Mouse (Mus musculus): ENCODE measurements around the gene Nudt10. TPM values are rescaled to one million over a fixed set of nuclear protein-coding genes. Genes with fewer than 3 reads are reported as not detected.
"Not testable (repeated sequence)": the region's sequence is repeated elsewhere in the genome, so short reads cannot be mapped to it uniquely, and the experiment has no call there.

The Nudt10 gene
- 44.2 and 45.1 TPM in 2 replicates for polyA plus RNA-seq (2015; fragmentation: Nextera tagmentation; extraction: Ambion mirVana)

- H3K27me3 ChIP-seq (replicated peaks; ENCODE audit: control insufficient read depth, insufficient read depth, low read length); H3K27ac ChIP-seq (ENCODE audit: low read depth, low read length); H3K9me3 ChIP-seq (ENCODE audit: control insufficient read depth, low read length); H3K4me1 ChIP-seq (ENCODE audit: control insufficient read depth, insufficient read depth, low read depth, low read length); H3K36me3 ChIP-seq (ENCODE audit: control insufficient read depth, insufficient read depth, low read length): not testable (repeated sequence)
- peak within 1 kb of the TSS; percentile 42 for H3K4me3 ChIP-seq (ENCODE audit: low read length)
- ATAC-seq = peak; percentile 93
- 32% methylated on average over 7 of the region's 116 CpGs for WGBS
- H3K4me2 ChIP-seq (ENCODE audit: low read length) = peak within 1 kb of the TSS; percentile 37; the same call in 1 of the 2 replicates
- peak within 1 kb of the TSS; percentile 43 for H3K9ac ChIP-seq (ENCODE audit: low read depth, low read length)
These were observed at the start of gene Nudt10 for GRCm38 (mm10) chrX:6172823-6173640. Nudt10 (minus strand) TSS chrX:6173015.

- H3K36me3 ChIP-seq (ENCODE audit: control insufficient read depth, insufficient read depth, low read length); H3K27ac ChIP-seq (ENCODE audit: low read depth, low read length); H3K27me3 ChIP-seq (replicated peaks; ENCODE audit: control insufficient read depth, insufficient read depth, low read length); H3K4me1 ChIP-seq (ENCODE audit: control insufficient read depth, insufficient read depth, low read depth, low read length); H3K4me2 ChIP-seq (ENCODE audit: low read length); H3K9me3 ChIP-seq (ENCODE audit: control insufficient read depth, low read length): not testable (repeated sequence)
- ATAC-seq = peak; percentile 66
- peak overlapping the region; percentile 42 for H3K4me3 ChIP-seq (ENCODE audit: low read length)
- 0% methylated on average over 7 of the region's 64 CpGs for WGBS
- H3K9ac ChIP-seq (ENCODE audit: low read depth, low read length) = peak overlapping the region; percentile 38; the same call in 1 of the 2 replicates
These were observed 536 bp downstream of the Nudt10 start for GRCm38 (mm10) chrX:6172136-6172822.

GRCm38 (mm10) chrX:6171718-6172117 lies 1.1 kb downstream of the Nudt10 start:
- WGBS = 11% methylated on average over 11 of the region's 12 CpGs
- H3K4me2 ChIP-seq (ENCODE audit: low read length) = peak overlapping the region; percentile 37
- peak overlapping the region; percentile 42 for H3K4me3 ChIP-seq (ENCODE audit: low read length)
- H3K9ac ChIP-seq (ENCODE audit: low read depth, low read length) = peak overlapping the region; percentile 43
- no peaks in the 10 kb centered on the region for H3K27me3 ChIP-seq (replicated peaks; ENCODE audit: control insufficient read depth, insufficient read depth, low read length)
- no peaks in the 10 kb centered on the region for H3K9me3 ChIP-seq (ENCODE audit: control insufficient read depth, low read length)
- H3K27ac ChIP-seq (ENCODE audit: low read depth, low read length) = no peak overlapping the region
- no peaks in the 10 kb centered on the region for H3K4me1 ChIP-seq (ENCODE audit: control insufficient read depth, insufficient read depth, low read depth, low read length)
- H3K36me3 ChIP-seq (ENCODE audit: control insufficient read depth, insufficient read depth, low read length) = no peaks in the 10 kb centered on the region
- ATAC-seq = no peak

Other genes with a start within 250 kb of the Nudt10 start
- 19.6 and 19.8 TPM in 2 replicates for gene Nudt11, start 125.6 kb downstream of the Nudt10 start, polyA plus RNA-seq (2015; fragmentation: Nextera tagmentation; extraction: Ambion mirVana)
- gene AU022751, start 89.6 kb downstream of the Nudt10 start, polyA plus RNA-seq (2015; fragmentation: Nextera tagmentation; extraction: Ambion mirVana) = 0.09 TPM in 1 of 2 replicates, not detected in the other
- gene Bmp15, start 147.7 kb upstream of the Nudt10 start, polyA plus RNA-seq (2015; fragmentation: Nextera tagmentation; extraction: Ambion mirVana) = 0.12 and 0.18 TPM in 2 replicates
- gene Shroom4, start 226.8 kb upstream of the Nudt10 start, polyA plus RNA-seq (2015; fragmentation: Nextera tagmentation; extraction: Ambion mirVana) = 1.2 TPM in 2 replicates

Measured in hindbrain, embryonic 16.5 days (tissue).